Mouse (Mus musculus): ENCODE measurements at regions not wholly inside any gene's neighbourhood (a gene's known extent, or its start where the extent isn't known, plus 50 kb on each side); places are given as distances from the start of the nearest gene placed in this dataset.

- DNase-seq (ENCODE audit: low spot score in 2 of 2), result no peak
Measured at GRCm38 (mm10) chr17:47225306-47226269, 143.1 kb upstream of the Mrps10 start.

DNA sequence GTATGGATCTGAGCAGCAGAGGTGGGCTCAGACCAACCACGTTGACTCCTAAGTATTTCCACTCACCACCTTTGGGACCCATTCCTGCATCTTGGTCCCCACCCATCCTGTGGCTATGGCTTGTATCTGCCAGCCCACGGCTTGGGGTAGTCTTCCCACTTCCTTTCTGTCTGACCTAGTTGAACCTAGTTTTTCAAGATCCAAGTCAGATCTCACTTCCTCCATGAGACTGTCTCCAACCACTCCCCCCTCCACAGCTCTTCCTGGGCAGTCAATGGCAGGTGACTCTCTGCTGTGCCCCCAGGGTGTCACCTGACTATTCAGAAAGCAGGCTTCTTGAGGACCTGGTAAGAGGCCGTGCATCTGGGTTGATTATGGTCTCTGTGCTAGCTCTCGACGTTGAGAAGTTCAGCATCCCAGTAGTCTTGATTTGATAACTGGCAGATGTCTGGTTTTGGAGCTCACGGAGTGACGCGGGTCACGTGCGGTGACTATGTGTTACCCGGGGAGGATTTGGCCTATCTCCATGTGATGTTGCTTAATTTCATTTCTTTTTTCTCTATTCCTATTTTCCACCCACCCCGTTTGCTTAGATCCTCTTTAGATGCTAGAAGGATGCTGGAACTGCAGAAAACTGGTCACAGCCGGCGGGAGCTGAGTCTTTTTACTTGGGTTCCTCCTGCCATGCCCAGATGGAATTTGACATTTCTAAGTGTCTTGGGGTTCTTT lies 147.5 kb upstream of the Mrps10 start:
- DNase-seq (ENCODE audit: low spot score in 2 of 2), result no peak

GRCm38 (mm10) chr17:47219846-47220245 lies 148.8 kb upstream of the Mrps10 start:
- DNase-seq (ENCODE audit: low spot score in 2 of 2), result no peak

DNA sequence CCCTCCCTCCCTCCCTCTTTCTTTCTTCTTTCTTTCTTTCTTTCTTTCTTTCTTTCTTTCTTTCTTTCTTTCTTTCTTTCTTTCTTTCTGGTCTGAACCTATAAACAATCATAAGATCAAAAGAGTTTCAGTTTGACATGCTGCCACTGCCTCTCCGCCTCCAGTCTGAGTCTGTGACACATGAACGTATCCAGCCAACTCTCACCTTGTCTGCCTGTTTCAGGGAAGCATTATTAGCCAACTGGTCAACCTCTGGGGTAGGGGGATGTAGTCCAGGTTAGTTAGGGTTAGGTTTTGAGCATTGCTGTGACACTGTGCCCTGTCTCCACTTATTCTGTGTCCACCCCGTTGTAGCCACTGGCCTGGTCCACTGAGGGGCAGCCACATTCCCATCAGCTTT lies 152.2 kb upstream of the Mrps10 start:
- no peak for DNase-seq (ENCODE audit: low spot score in 2 of 2)

DNA sequence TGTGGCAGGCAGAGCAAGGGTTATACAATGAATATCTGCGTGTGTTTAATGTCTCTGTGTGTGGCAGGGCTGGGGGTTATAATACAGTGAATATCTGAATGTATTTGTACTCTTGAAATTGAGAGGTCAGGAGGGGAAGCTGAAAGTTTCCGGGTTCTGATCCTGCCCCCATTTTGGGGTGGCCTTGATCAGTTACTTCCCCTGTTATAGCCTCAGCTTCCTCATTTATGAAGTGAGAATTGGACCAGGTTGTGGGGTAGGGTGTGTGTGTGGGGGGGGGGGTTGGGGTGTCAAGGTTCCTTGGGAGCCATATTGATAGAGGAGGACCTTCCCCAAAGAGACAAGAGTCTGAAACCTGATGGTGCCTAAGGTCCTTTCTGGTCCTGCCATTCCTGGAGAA lies 152.8 kb upstream of the Mrps10 start:
- DNase-seq (ENCODE audit: low spot score in 2 of 2), result no peak

DNA sequence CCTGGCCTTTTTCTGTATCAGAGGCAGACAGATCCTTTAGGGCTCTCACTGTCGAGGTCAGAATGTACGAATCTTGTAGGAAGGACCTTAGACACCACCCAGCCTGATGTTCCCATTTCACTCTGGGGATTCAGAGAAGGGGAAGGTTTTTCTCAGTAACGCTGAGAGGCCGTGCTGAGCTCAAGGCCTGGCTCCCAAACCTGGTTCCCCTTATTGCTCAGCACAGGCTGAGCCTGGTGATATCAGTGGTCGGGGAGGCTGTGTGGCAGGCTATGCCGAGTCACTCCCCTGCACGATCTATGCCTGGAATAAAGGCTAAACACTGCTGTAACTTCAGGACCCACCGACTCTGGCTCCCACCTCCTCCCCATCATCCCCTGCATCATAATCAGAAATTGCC lies 154.6 kb upstream of the Mrps10 start:
- no peak for DNase-seq (ENCODE audit: low spot score in 2 of 2)

DNA sequence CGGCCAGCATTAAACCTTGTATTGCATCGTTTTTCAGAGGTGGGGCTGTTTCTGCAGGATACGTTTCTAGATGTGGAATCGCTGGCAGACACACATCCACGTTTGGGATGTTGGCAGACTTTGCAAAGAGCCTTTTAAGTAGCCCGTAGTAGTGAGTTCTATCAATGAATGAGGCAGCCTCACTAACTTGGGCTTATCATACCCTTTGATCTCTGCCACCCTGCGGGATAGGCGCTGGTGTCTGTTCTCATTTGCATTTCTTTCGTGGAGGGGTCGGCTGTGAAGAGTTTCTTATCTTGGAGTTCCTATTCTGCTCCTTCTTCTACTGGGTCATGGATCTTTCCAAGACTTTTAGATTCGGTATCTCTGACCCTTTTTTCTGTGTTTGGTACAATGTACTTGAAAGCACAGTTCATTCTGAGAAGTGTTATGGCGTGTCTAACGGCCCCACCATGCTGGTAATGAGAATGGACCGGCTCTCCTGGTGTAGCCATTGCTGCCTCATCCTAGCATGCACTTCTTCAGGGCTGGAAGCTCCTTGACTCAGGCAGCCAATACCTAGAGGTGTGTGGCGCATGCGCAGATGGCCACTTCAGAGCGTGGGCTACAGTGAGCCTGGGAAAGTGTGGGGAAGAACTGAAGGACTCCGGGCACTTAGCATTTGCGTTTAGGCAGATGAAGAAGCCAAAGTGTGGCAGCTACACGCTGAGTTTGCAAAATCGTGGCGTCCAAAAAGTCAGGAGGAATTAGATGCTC lies 158.1 kb upstream of the Mrps10 start:
- DNase-seq (ENCODE audit: low spot score in 2 of 2), result no peak

GRCm38 (mm10) chr17:47208886-47209585 lies 159.7 kb upstream of the Mrps10 start:
- DNase-seq (ENCODE audit: low spot score in 2 of 2), result no peak

GRCm38 (mm10) chr17:47207471-47207870 lies 161.2 kb upstream of the Mrps10 start:
- DNase-seq (ENCODE audit: low spot score in 2 of 2), result no peak

GRCm38 (mm10) chr17:47204470-47205162 lies 164.1 kb upstream of the Mrps10 start:
- no peak for DNase-seq (ENCODE audit: low spot score in 2 of 2)

- peak; percentile 37 to 44 for DNase-seq (ENCODE audit: low spot score in 2 of 2)
Measured at GRCm38 (mm10) chr17:47199206-47199605, 169.5 kb upstream of the Mrps10 start.

GRCm38 (mm10) chr17:47197957-47198356 lies 170.7 kb upstream of the Mrps10 start:
- no peak for DNase-seq (ENCODE audit: low spot score in 2 of 2)

DNA sequence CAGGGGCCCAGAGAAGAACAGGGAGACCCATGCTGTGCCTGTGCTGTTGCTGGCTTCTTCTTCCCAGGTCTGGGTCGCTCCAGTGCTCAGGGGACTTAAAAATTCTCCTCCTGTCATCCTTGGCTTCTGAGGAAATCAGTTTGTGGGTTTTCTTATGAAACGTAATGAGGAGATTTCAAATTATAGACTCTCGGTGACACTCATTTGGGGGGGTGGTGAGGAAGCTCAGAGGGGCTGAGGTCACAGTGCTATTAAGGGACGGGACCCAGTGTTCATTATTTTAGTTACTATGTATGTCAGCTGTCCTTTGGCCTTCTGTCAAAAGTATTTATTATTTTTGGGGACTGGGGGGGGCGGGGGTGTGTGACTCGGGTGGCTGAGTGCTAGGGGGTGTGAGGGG lies 171.7 kb upstream of the Mrps10 start:
- DNase-seq (ENCODE audit: low spot score in 2 of 2), result no peak

DNA sequence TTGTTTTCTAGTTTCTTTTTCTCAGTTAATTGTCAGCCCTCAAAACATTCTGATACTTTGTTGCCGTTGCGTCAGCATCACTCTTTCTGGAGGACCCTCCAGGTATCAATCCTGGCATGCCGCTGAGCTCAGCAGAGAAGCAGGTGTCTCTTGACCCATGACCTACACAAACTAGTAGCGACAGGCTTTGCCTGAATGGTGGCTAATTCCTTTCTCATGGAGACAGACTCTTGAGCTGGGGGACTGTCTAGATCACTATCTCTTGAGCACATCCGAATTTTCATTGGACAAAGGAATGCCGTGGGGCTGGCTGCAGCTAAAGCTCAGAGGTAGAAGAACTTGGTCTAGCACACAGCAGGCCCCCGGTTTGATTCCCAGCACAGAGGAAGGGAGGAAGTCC lies 172.7 kb upstream of the Mrps10 start:
- no peak for DNase-seq (ENCODE audit: low spot score in 2 of 2)

GRCm38 (mm10) chr17:47194463-47195012 lies 174.1 kb upstream of the Mrps10 start:
- no peak for DNase-seq (ENCODE audit: low spot score in 2 of 2)

DNA sequence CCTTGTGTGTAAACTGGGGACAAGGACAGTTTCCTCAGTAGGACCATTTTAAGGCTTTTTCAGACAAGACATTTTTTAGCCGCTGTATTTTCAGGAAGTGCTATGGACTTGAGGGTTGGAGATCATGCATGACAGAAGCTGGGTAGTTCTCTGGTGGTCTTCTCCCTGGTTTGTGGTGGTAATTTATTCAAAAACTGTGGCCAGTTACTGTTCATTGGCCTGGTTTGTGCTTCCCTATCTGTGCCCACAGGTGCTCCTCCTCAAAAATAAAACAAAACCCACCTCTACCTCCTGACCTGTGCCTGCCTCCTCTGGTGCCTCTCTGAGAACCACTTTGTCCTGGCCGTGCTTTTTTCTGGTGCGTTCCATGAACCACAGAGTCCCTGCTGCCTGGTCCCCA lies 177.3 kb upstream of the Mrps10 start:
- no peak for DNase-seq (ENCODE audit: low spot score in 2 of 2)

- DNase-seq (ENCODE audit: low spot score in 2 of 2), result no peak
Measured at GRCm38 (mm10) chr17:47189770-47190169, 178.9 kb upstream of the Mrps10 start.

- DNase-seq (ENCODE audit: low spot score in 2 of 2), result no peak
Measured at GRCm38 (mm10) chr17:47184148-47184547, 173.8 kb upstream of the Ubr2 start.

DNA sequence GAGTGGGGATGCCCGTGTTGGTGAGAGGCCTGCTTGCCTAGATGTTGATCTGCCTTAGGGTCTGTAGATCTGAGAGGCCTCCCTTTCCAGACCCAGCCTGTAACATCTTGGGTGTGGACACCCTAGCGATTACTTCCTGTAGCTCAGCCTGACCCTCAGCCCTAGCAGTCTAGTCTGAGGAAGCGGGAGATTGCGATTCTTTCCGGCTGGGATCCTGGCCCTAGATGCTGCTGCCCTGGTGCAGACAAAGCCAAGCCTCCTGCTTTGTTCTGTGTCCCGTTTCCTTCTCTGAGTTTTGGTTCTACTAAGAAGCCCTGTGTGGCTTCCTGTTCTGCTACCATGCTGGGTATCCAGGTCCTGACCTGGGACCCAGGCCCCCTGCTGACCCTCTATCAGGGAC lies 171.8 kb upstream of the Ubr2 start:
- no peak for DNase-seq (ENCODE audit: low spot score in 2 of 2)

DNA sequence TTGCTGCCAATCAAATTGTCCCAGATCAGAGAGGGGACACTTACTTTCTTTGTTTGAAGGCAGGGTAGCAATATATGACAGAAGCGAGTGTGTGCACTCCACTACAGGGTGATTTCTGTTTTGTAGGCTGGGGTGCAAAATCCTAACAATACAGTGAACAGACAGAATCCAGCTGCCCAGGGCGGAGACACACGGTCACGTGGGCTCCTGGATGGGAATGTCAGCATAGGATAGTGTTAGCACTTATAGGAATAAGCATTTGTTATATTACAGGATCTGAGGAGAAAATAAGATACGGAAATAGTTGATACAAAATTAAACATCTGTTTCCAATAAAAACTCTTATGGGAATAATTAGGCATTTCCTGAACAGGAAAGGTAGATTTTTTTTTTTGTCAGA lies 169.1 kb upstream of the Ubr2 start:
- DNase-seq (ENCODE audit: low spot score in 2 of 2), result no peak
